Mouse (Mus musculus): Measurements from ENCODE around the gene Osbpl11. TPM values are rescaled to one million over a fixed set of nuclear protein-coding genes. Genes with fewer than 3 reads are reported as not detected.
"Not testable (repeated sequence)": the region's sequence is repeated elsewhere in the genome, so short reads cannot be mapped to it uniquely, and the experiment has no call there.

The Osbpl11 gene
- polyA plus RNA-seq, 1 experiment, result 8.3 TPM

GRCm38 (mm10) chr16:33171800-33172199, 13.1 kb upstream of the Osbpl11 start:
- Histone ChIP-seq H3K79me2 (ENCODE audit: control insufficient read depth, insufficient read depth) (no peaks in the 10 kb centered on the region), H3K36me3 (ENCODE audit: control insufficient read depth, insufficient read depth) (no peaks in the 10 kb centered on the region), H3K27me3 (ENCODE audit: control insufficient read depth, insufficient read depth, insufficient read length) (no peaks in the 10 kb centered on the region), H3K4me3 (ENCODE audit: insufficient read depth, poor library complexity, severe bottlenecking) (no peak overlapping the region), H3ac (ENCODE audit: control insufficient read depth, insufficient read length, low read depth) (no peak overlapping the region), H3K79me3 (ENCODE audit: low read depth) (no peaks in the 10 kb centered on the region)
- TF ChIP-seq CTCF (IDR thresholded peaks at IDR 0.05; ENCODE audit: control insufficient read depth, insufficient read depth, insufficient read length) (no peak), MAX (IDR thresholded peaks at IDR 0.05) (no peak), CEBPB (IDR thresholded peaks at IDR 0.05; ENCODE audit: low read depth) (no peak), MYOG (IDR thresholded peaks at IDR 0.05; ENCODE audit: control insufficient read depth, extremely low read depth, insufficient read length) (no peak), FOSL1 (IDR thresholded peaks at IDR 0.05; ENCODE audit: insufficient read depth, low read length, poor library complexity, severe bottlenecking) (no peak), MYOD1 (IDR thresholded peaks at IDR 0.05; ENCODE audit: control insufficient read depth, insufficient read length, low read depth) (no peak), USF1 (IDR thresholded peaks at IDR 0.05; ENCODE audit: low read depth) (no peak)

GRCm38 (mm10) chr16:33173151-33173550, 11.7 kb upstream of the Osbpl11 start:
- Histone ChIP-seq H3K79me2 (ENCODE audit: control insufficient read depth, insufficient read depth) (no peaks in the 10 kb centered on the region), H3ac (ENCODE audit: control insufficient read depth, insufficient read length, low read depth) (no peak overlapping the region), H3K79me3 (ENCODE audit: low read depth) (no peaks in the 10 kb centered on the region), H3K27me3 (ENCODE audit: control insufficient read depth, insufficient read depth, insufficient read length) (no peaks in the 10 kb centered on the region), H3K36me3 (ENCODE audit: control insufficient read depth, insufficient read depth) (no peaks in the 10 kb centered on the region), H3K4me3 (ENCODE audit: insufficient read depth, poor library complexity, severe bottlenecking) (no peak overlapping the region)
- no peak for TF ChIP-seq USF1 (IDR thresholded peaks at IDR 0.05; ENCODE audit: low read depth)
- no peak for TF ChIP-seq MYOD1 (IDR thresholded peaks at IDR 0.05; ENCODE audit: control insufficient read depth, insufficient read length, low read depth)
- no peak for TF ChIP-seq CEBPB (IDR thresholded peaks at IDR 0.05; ENCODE audit: low read depth)
- TF ChIP-seq MAX (IDR thresholded peaks at IDR 0.05), result no peak
- TF ChIP-seq CTCF (IDR thresholded peaks at IDR 0.05; ENCODE audit: control insufficient read depth, insufficient read depth, insufficient read length), result no peak
- TF ChIP-seq FOSL1 (IDR thresholded peaks at IDR 0.05; ENCODE audit: insufficient read depth, low read length, poor library complexity, severe bottlenecking), result no peak
- TF ChIP-seq MYOG (IDR thresholded peaks at IDR 0.05; ENCODE audit: control insufficient read depth, extremely low read depth, insufficient read length), result no peak

- no peak overlapping the region for H3K4me3 ChIP-seq (ENCODE audit: insufficient read depth, poor library complexity, severe bottlenecking)
- H3K79me2 ChIP-seq (ENCODE audit: control insufficient read depth, insufficient read depth), result no peaks in the 10 kb centered on the region
- no peak overlapping the region for H3ac ChIP-seq (ENCODE audit: control insufficient read depth, insufficient read length, low read depth)
- no peaks in the 10 kb centered on the region for H3K36me3 ChIP-seq (ENCODE audit: control insufficient read depth, insufficient read depth)
- TF ChIP-seq FOSL1 (IDR thresholded peaks at IDR 0.05; ENCODE audit: insufficient read depth, low read length, poor library complexity, severe bottlenecking) (no peak), MYOD1 (IDR thresholded peaks at IDR 0.05; ENCODE audit: control insufficient read depth, insufficient read length, low read depth) (no peak), CTCF (IDR thresholded peaks at IDR 0.05; ENCODE audit: control insufficient read depth, insufficient read depth, insufficient read length) (no peak), MYOG (IDR thresholded peaks at IDR 0.05; ENCODE audit: control insufficient read depth, extremely low read depth, insufficient read length) (no peak), MAX (IDR thresholded peaks at IDR 0.05) (no peak), USF1 (IDR thresholded peaks at IDR 0.05; ENCODE audit: low read depth) (no peak), CEBPB (IDR thresholded peaks at IDR 0.05; ENCODE audit: low read depth) (no peak)
- no peaks in the 10 kb centered on the region for H3K27me3 ChIP-seq (ENCODE audit: control insufficient read depth, insufficient read depth, insufficient read length)
- no peaks in the 10 kb centered on the region for H3K79me3 ChIP-seq (ENCODE audit: low read depth)
These were observed 10.2 kb upstream of the Osbpl11 start for GRCm38 (mm10) chr16:33174695-33175094.

GRCm38 (mm10) chr16:33176831-33177230, 8.0 kb upstream of the Osbpl11 start:
- not testable (repeated sequence) for H3ac ChIP-seq (ENCODE audit: control insufficient read depth, insufficient read length, low read depth); H3K79me3 ChIP-seq (ENCODE audit: low read depth); H3K79me2 ChIP-seq (ENCODE audit: control insufficient read depth, insufficient read depth); H3K4me3 ChIP-seq (ENCODE audit: insufficient read depth, poor library complexity, severe bottlenecking); H3K36me3 ChIP-seq (ENCODE audit: control insufficient read depth, insufficient read depth); H3K27me3 ChIP-seq (ENCODE audit: control insufficient read depth, insufficient read depth, insufficient read length)

DNA sequence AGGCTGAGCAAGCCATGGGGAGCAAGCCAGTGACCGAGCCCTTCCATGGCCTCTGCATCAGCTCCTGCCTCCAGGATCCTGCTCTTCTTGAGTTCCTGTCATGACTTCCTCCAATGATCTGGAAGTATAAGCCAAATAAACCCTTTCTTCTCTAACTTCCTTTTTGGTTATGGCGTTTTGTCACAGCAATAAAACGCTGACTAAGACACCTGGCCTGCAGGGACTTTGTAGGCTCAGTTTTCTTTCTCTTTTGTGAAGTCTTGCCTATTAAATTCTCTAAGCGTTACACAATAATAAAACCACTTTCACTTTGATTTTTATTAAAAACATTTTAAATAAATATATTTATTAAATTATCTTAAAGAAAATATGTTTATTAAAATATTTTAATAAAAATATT, 7.1 kb upstream of the Osbpl11 start:
- no peaks in the 10 kb centered on the region for H3K79me3 ChIP-seq (ENCODE audit: low read depth)
- no peak overlapping the region for H3K4me3 ChIP-seq (ENCODE audit: insufficient read depth, poor library complexity, severe bottlenecking)
- no peaks in the 10 kb centered on the region for H3K79me2 ChIP-seq (ENCODE audit: control insufficient read depth, insufficient read depth)
- H3ac ChIP-seq (ENCODE audit: control insufficient read depth, insufficient read length, low read depth), result no peak overlapping the region
- H3K27me3 ChIP-seq (ENCODE audit: control insufficient read depth, insufficient read depth, insufficient read length), result no peaks in the 10 kb centered on the region
- TF ChIP-seq CTCF (IDR thresholded peaks at IDR 0.05; ENCODE audit: control insufficient read depth, insufficient read depth, insufficient read length) (no peak), FOSL1 (IDR thresholded peaks at IDR 0.05; ENCODE audit: insufficient read depth, low read length, poor library complexity, severe bottlenecking) (no peak), CEBPB (IDR thresholded peaks at IDR 0.05; ENCODE audit: low read depth) (no peak), MAX (IDR thresholded peaks at IDR 0.05) (no peak), USF1 (IDR thresholded peaks at IDR 0.05; ENCODE audit: low read depth) (no peak), MYOG (IDR thresholded peaks at IDR 0.05; ENCODE audit: control insufficient read depth, extremely low read depth, insufficient read length) (no peak), MYOD1 (IDR thresholded peaks at IDR 0.05; ENCODE audit: control insufficient read depth, insufficient read length, low read depth) (no peak)
- H3K36me3 ChIP-seq (ENCODE audit: control insufficient read depth, insufficient read depth), result no peaks in the 10 kb centered on the region

GRCm38 (mm10) chr16:33178278-33179074, 6.4 kb upstream of the Osbpl11 start:
- no peaks in the 10 kb centered on the region for H3K36me3 ChIP-seq (ENCODE audit: control insufficient read depth, insufficient read depth)
- TF ChIP-seq MYOD1 (IDR thresholded peaks at IDR 0.05; ENCODE audit: control insufficient read depth, insufficient read length, low read depth), result no peak
- peak; percentile 11 for TF ChIP-seq USF1 (IDR thresholded peaks at IDR 0.05; ENCODE audit: low read depth)
- no peak overlapping the region for H3ac ChIP-seq (ENCODE audit: control insufficient read depth, insufficient read length, low read depth)
- no peaks in the 10 kb centered on the region for H3K27me3 ChIP-seq (ENCODE audit: control insufficient read depth, insufficient read depth, insufficient read length)
- no peaks in the 10 kb centered on the region for H3K79me2 ChIP-seq (ENCODE audit: control insufficient read depth, insufficient read depth)
- H3K79me3 ChIP-seq (ENCODE audit: low read depth), result no peaks in the 10 kb centered on the region
- H3K4me3 ChIP-seq (ENCODE audit: insufficient read depth, poor library complexity, severe bottlenecking), result peak overlapping the region; percentile 14

GRCm38 (mm10) chr16:33179222-33179621, 5.6 kb upstream of the Osbpl11 start:
- not testable (repeated sequence) for H3K79me2 ChIP-seq (ENCODE audit: control insufficient read depth, insufficient read depth); H3K79me3 ChIP-seq (ENCODE audit: low read depth); H3K4me3 ChIP-seq (ENCODE audit: insufficient read depth, poor library complexity, severe bottlenecking); H3K27me3 ChIP-seq (ENCODE audit: control insufficient read depth, insufficient read depth, insufficient read length); H3K36me3 ChIP-seq (ENCODE audit: control insufficient read depth, insufficient read depth); H3ac ChIP-seq (ENCODE audit: control insufficient read depth, insufficient read length, low read depth)

Data from C2C12 (cell line).